Mouse (Mus musculus): ENCODE data around the gene Hoxc5.

Gene Hoxc5

GRCm38 (mm10) chr15:103011928-103012486 lies 44.8 kb downstream of the Hoxc5 start:
- peak in 1 of 2 experiments; percentile 42 for DNase-seq

DNA sequence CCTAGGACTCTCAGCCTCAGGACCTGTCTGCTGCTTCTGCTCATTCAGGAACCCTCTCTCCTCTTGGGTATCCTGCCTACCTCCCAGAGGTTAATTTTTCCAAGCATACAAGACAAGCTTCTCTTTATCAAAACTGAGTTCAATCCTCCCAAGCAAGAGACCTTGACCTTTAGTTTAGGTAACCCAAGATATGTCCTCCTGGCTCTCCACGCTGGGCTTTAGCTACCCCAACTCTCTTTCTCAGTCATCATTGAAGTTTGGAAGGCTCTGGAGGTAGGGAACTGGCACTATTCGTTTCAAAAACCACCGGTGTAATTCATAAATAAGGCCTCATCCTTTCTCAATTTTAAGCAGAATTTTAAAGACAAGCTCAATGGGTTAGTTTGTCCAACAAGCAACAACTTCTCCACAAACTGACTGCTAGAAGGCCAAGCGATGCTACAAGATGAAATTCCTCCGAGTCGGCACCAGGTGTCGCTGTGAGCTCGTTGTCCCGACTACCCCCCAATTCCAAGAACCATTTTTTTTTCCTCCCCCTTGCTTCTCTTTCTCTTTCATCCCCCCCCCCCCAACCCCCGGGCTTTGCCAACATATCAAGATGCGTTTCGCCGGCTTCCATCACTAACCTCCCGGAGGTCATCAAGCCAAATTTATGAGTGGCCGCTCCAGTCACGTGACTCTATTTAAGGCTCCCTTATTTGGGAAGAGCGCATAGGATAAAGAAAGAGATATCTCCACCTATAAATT lies 46.2 kb downstream of the Hoxc5 start:
- peak; percentile 49 to 52 for DNase-seq

- peak; percentile 60 to 81 for DNase-seq
Measured at GRCm38 (mm10) chr15:103014166-103015008, 47.1 kb downstream of the Hoxc5 start.

DNA sequence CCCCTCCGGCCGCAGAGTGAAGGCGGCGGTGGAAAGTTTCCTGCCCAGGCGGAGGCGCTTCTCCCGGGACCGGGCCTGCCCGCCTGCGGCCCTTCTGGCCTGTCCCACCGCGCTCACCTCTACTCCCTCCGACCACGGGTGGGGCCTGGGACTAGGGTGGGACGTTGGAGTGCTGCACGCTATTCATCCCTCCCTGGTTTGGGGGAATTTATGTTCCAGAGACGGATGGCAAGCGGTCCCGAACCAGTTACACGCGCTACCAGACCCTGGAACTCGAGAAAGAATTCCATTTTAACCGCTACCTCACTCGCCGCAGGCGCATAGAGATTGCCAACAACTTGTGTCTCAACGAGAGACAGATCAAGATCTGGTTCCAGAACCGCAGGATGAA lies 47.8 kb downstream of the Hoxc5 start:
- no peak for DNase-seq

DNA sequence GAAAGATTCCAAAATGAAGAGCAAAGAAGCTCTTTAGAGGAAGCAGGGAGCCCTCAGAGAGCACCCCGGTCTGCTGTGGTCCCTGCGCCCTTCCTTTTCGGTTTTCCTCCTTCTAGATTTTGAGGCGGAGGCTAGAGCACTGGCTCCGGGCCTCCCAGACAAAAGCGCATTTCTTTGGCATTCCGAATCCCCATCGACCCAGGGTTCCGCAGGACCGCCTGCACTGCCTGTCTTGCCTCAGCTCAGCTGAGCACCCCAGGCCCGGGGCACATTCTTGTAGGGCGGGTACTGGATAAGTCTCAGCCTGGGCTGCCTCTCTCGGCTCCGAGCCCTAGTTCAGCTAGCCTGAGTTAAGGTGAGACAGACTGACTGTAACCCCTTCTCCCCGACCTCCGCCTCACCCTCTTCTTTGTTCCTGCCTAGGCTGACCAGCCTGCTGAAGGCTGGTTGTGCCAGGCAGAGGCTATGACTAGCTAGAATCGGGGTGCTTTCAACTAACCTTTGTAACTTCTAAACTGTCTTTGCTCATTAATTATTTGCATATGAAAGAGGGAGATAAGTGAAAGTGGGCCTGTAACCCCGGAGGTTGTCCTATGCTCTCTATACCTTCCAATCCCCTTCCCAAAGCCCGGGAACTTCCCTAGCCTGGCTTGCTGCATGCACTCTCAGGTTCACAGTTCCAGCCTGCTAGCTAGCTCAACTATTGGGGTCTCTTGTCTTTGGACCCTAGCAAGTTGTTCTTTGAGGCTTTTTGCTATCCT lies 48.3 kb downstream of the Hoxc5 start:
- no peak for DNase-seq

GRCm38 (mm10) chr15:103018636-103019035 lies 51.4 kb downstream of the Hoxc5 start, which contains the start of gene Hoxc4:
Gene Hoxc4 (plus strand): TSS chr15:103018934.
- DNase-seq: no peak

DNA sequence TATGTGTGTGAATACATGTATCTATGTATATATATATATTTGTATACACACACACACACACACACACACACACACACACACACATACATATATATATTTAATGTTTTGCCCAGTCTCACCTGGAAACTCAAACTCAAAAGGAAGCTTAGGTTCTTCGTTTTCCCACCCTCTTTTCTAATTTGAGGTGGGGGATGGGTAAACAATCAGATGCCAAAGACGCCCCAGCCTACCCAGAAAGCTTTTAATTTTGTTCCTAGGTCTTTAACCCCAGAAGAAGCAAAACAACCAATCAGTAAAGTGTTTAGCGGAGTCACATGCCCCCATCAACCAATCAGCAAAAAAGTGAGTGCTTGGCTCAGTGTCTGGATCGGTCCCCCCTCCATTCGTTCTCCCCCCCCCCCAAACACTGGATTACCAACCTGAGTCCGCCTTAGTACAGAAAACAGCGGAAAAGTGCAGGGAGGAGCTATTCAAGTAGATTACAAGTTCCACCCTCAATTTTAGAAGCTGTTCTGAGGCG lies 53.7 kb downstream of the Hoxc5 start:
- DNase-seq: no peak

DNA sequence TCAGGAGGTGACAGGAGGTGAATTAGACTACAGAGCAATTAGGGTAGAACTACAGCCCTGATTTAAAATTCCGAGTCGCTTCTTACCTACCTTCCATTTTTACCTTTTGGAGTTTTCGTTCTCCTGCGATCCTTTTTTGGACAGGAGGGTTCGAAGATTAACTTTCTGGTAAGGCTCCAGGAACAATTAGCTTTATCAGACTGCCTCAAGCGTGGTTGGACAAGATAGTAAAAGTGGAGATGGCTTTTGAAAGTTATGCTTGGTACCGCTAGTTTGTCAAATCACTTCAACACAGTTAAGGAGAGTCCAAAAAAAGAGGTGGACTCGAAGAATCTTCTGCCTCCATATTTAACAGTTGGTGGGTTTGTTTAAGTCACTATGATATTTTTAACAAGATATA lies 54.3 kb downstream of the Hoxc5 start:
- no peak for DNase-seq

GRCm38 (mm10) chr15:103024131-103024530 lies 56.9 kb downstream of the Hoxc5 start:
- DNase-seq: no peak

DNA sequence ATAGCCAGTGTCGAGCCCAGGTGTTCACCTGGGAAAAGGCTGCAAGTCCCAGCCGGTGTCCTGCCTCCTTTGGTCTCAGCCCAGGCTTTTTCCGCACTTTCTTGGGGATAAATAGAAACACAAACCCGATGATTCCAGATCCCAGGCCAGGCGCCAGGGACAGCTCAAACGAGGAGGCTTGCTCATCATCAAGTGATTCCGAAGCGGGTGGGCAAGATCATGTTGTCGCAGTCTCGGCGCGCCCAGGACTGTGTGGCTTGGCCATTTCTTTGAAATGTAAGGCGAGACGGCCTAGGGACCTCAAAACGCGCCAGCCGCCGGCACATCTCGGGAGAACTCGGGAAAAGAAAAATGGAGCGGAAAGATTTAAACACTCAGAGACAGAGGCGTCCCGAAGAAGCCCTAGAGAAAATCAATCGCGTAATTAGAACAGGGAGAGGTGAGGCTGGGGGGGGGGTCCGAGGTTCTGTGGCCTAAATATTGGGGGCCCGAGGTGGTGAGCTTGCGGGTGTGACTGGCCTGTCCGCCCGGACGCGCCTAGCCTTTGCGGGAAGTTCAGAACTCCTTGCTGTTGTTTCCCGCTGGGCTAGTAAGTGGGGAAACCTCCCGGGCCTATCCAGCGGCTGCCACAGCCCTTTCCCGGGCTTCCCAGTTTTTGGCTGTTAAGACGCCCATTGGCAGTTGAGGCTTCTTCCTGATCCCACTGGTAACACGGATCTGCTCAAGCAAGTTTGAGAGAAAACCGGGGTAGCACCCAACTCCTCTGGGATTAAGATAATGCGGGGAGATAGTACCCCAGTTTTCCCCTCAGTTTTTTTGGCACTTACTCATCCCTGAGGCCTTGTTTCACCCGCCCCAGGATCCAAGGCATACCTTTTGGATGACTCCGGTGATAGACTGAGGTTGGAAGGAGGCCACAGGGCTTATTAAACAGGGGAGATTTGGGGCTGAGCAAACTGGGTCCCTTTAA lies 60.3 kb downstream of the Hoxc5 start:
- no peak for DNase-seq

GRCm38 (mm10) chr15:103028916-103029512 lies 61.8 kb downstream of the Hoxc5 start:
- no peak for DNase-seq

- no peak for DNase-seq
Measured at GRCm38 (mm10) chr15:103030142-103030541, 62.9 kb downstream of the Hoxc5 start.

- DNase-seq: no peak
Measured at GRCm38 (mm10) chr15:103032167-103032566, 64.9 kb downstream of the Hoxc5 start.

- DNase-seq: no peak
Measured at GRCm38 (mm10) chr15:103032646-103033575, 65.7 kb downstream of the Hoxc5 start.

- DNase-seq: peak; percentile 41 to 75
Measured at GRCm38 (mm10) chr15:103034043-103034806, 67.0 kb downstream of the Hoxc5 start.

DNA sequence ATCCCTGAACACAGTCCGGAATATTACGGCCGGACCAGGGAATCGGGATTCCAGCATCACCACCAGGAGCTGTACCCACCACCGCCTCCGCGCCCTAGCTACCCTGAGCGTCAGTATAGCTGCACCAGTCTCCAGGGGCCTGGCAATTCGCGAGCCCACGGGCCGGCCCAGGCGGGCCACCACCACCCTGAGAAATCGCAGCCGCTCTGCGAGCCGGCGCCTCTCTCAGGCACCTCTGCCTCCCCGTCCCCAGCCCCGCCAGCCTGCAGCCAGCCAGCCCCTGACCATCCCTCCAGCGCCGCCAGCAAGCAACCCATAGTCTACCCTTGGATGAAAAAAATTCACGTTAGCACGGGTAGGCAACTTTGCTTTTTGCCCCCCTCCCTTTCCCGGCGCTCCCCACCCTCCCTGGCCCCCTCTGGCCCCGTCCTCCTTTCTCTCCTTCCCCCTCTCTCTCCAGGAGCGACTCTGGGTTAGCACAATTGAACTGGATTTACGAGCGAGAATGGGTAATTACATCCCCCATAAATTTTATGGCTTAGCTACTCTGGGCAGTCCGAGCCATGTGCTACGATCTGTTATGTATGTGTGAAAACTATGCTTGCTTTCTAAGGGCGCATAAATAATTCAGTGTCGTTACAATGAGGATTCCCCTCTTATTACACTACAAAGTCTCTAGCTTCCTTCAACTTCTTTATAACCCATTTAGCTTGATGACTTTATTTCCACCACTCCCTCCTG lies 67.7 kb downstream of the Hoxc5 start:
- peak in 1 of 2 experiments; percentile 55 for DNase-seq

GRCm38 (mm10) chr15:103035548-103035881 lies 68.3 kb downstream of the Hoxc5 start:
- no peak for DNase-seq

DNA sequence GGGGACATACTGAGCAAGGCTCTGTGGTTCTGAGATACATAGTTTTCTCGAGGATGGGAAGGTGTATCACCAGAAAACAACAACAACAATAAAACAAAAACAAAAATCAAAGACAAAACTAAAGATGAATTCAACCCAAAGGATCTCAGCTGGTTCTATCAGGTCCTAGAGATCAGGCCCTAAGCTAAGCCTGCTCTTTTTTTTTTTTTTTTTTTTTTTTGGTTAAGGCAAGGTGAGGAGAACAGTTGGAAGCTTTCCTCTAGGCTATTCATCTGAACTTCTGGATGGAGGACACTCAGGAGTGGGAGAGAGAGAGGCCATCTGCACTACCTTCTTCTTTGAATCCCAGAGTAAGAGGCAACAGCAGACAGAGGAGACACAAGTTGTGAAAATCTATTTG lies 70.3 kb downstream of the Hoxc5 start:
- DNase-seq: no peak

Measured in kidney, postnatal 25 days (tissue).